Mouse (Mus musculus) lung, adult 2 months (tissue): ENCODE results near the gene Ate1. TPM values are rescaled to one million over a fixed set of nuclear protein-coding genes. Genes with fewer than 3 reads are reported as not detected.
"Not testable (repeated sequence)": the region's sequence is repeated elsewhere in the genome, so short reads cannot be mapped to it uniquely, and the experiment has no call there.

Experiments
- DNase-seq: peaks from one replicate; pipeline ENCODE4 v3.0.0; 2022
- H3K4me1 ChIP-seq: fragments of 200-500 bp; 2 replicates; pipeline ENCODE4 v1.6.1; 2011; ENCODE audit warnings: low read length; ENCODE audit not compliant: control insufficient read depth, insufficient read depth
- H3K4me3 ChIP-seq: fragments of 200-500 bp; replicated peaks from 2 replicates; pipeline ENCODE3; 2011; ENCODE audit warnings: low read depth, mild to moderate bottlenecking, control low read depth, low read length; ENCODE audit errors: extremely low read depth
- CTCF ChIP-seq: fragments of 200-500 bp; IDR thresholded peaks from 2 replicates; pipeline ENCODE4 v1.5.1; 2011; ENCODE audit warnings: mild to moderate bottlenecking, low read length, control low read depth; ENCODE audit not compliant: insufficient read depth
- POLR2A ChIP-seq: fragments of 200-500 bp; IDR thresholded peaks from 2 replicates; pipeline ENCODE4 v1.6.1; 2011; ENCODE audit warnings: low read depth, mild to moderate bottlenecking, control low read depth, low read length, borderline replicate concordance; ENCODE audit errors: extremely low read depth
- WGBS: fragments of 180-500 bp; shearing (Covaris S2); methylation state at CpG from one replicate; pipeline ENCODE4 v1.1.7; 2018; 5-methylcytosine and 5-hydroxymethylcytosine counted together
- polyA plus RNA-seq: library from polyadenylated mRNA; depleted of rRNA; stranded (reverse); fragments of >200 nt; gene quantifications from 2 replicates; pipeline ENCODE4 v1.2.3, GENCODE M21; 2012

Ate1 gene
- polyA plus RNA-seq, 1 experiment: 12.5 TPM

DNA sequence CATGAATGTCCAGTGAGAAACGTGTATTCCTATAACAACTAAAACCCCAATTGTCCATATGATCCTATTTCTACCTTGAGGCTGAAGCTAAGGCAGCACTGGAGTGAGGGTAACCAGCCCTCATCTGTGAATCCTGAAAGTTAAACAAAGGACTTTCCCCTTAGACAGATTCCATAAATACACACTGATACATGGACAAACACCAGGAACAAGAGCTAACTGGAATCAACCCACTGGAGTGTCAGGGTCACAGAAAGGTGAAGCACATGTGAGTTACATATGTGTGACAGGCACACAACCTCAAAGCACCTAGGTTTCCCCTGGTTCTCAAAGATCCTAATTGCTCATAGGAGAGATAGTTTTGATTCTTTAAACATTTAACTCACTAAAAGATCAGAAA is 100.2 kb downstream of the Ate1 start:
- TF ChIP-seq CTCF (no peak), POLR2A (no peak)
- H3K4me1 ChIP-seq: no peaks in the 10 kb centered on the region
- DNase-seq: no peak
- no peak overlapping the region for H3K4me3 ChIP-seq
- WGBS: 57% methylated on average over 1 of the region's 1 CpGs

DNA sequence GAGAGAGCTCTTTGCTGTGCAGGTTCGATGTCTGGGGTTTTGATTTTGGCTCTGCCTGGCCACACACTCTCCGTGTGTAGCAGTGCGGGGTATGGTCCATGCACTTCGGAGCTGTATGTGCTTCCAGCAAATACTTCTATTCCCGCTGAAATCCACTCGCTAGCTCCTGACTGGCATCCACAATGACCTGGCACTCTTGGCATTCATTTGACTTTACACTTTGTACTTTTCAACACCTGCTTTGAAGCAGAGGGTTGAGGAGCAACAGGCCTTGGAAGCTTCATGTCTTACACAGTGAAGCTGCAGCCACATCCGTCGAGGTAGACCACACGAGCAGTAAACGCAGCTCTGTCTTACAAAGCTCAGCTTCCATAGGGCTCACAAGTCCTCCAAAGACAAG is 112.5 kb downstream of the Ate1 start:
- Histone ChIP-seq H3K4me1 (no peaks in the 10 kb centered on the region), H3K4me3 (no peak overlapping the region)
- TF ChIP-seq POLR2A: no peak
- no peak for TF ChIP-seq CTCF
- WGBS: 87% methylated on average over 10 of the region's 10 CpGs
- no peak for DNase-seq

DNA sequence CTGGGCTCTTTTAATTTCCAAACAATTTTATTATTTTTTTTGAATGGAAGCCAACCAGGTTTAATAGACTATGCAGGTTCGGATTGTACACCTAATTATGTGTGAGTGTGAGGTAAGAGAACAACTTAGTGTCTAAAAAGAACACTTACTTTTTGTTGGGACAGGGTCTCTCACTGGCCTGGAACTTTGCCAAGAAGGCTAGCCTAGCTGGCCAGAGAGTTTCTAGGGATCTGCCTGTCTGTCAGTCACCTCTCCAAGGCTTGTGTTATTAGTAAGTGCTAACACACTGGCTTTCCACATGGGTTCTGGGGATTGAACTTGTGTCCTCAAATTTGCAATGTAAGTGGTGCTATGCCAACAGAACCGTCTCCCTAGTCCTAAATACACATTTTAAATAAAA is 116.8 kb downstream of the Ate1 start:
- no peaks in the 10 kb centered on the region for H3K4me1 ChIP-seq
- no peak for TF ChIP-seq POLR2A
- TF ChIP-seq CTCF: no peak
- WGBS: 70% methylated on average over 2 of the region's 2 CpGs
- no peak overlapping the region for H3K4me3 ChIP-seq
- no peak for DNase-seq

DNA sequence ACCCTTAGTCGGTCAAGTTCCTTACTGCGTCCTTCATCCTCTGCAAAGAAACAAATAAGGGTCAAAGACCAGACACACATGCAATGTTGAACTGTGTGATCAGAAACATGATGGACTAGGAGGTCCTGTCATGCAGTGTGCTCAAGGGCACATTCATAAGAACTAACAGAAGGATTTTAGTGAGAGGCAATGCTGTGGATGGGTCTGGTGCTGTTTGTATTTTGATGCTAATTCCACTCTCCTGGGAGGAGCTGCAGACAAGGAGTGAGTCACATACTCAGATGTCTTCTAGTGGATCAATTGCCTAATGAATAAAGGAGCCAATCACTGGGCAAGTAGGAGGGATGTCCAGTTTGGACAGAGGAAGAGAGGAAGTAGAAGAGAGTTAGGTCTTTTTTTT is 125.5 kb downstream of the Ate1 start:
- Histone ChIP-seq H3K4me1 (no peaks in the 10 kb centered on the region), H3K4me3 (no peak overlapping the region)
- no peak for DNase-seq
- TF ChIP-seq POLR2A (no peak), CTCF (no peak)
- WGBS: 79% methylated on average over 2 of the region's 2 CpGs

DNA sequence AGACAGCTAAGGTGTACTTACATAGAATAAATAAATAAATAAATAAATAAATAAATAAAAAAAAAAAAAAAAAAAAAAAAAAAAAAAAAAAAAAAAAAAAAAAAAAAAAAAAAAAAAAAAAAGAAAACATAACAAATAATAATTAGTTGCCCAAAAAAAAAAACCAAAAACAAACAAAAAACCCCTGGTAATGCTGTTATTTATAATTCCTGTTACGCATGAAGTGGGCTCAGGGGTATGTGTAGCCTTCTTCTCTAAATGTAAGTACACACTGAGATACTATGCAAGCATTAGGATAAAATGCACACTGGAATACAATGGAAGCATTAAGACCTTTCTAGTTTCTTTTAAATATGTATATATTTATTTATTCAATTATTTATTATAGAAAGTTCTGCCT is 130.1 kb downstream of the Ate1 start:
- H3K4me1 ChIP-seq, DNase-seq, H3K4me3 ChIP-seq: not testable (repeated sequence)
- WGBS: 98% methylated on average over 1 of the region's 1 CpGs

DNA sequence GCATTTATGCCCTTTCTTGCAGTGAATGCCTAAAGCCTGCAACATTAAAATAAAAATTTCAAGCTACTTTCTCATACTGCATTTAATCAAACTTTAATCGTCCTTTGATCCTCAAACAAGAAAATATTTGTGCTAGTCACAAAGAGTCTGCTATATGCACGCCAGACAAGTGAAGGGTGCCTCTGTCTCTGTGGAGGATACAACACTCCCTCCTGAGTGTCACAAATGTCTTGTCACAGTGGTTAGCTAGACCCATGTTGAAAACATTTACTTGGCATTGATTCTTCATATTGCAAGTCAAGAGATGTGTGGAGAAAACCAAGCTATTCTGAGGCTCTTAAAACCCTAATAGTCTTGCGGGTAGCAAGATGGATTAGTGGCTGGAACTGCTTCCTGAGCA is 133.9 kb downstream of the Ate1 start:
- Histone ChIP-seq H3K4me1 (no peaks in the 10 kb centered on the region), H3K4me3 (no peak overlapping the region)
- WGBS: 74% methylated on average over 3 of the region's 3 CpGs
- DNase-seq: no peak
- TF ChIP-seq POLR2A: no peak
- no peak for TF ChIP-seq CTCF

DNA sequence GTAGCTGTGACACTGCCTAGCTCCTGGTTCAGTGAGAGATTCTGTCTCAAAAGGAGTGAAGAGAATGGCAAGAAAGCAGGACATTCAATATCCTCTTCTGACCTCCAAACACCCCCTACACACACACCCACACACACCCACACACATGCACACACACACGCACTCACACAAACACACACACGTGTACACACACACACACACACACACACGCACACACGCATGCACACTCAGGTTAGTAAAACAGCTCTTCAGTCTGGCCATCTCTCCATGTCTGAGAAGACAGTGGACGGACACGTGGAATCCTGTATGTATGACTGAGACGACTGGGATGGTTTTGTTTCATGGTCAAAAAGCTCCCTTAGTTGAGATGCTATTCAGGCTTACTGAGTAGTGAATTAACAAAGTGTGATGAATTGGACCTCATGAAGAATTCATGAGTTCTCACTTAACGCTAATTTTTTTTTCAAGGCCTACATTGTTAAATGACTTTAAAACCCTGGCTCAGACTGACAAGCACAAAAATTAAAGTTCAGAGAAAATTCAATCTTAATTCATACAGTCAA is 134.4 kb downstream of the Ate1 start:
- DNase-seq: no peak
- no peaks in the 10 kb centered on the region for H3K4me1 ChIP-seq
- WGBS: 93% methylated on average over 8 of the region's 8 CpGs
- TF ChIP-seq CTCF: no peak
- no peak for TF ChIP-seq POLR2A
- no peak overlapping the region for H3K4me3 ChIP-seq

DNA sequence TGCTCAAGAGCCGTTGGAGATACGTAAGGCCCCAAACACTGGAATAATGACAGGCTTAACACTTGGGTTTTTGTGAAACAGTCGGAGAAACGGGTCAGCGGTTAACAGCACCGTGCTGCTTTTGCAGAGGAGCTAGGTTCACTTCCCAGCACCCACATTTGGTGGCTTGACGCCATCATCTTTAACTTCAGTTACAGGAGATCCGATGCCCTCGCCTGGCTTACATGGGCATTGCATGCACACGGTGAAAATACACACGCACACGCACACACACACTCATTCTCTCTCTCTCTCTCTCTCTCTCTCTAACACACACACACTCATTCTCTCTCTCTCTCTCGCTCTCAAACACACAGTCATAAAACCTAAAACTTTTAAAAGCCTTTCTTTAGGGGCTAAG is 138.0 kb downstream of the Ate1 start:
- WGBS: 96% methylated on average over 13 of the region's 13 CpGs
- Histone ChIP-seq H3K4me3 (no peak overlapping the region), H3K4me1 (no peaks in the 10 kb centered on the region)
- no peak for DNase-seq
- TF ChIP-seq POLR2A (no peak), CTCF (no peak)

DNA sequence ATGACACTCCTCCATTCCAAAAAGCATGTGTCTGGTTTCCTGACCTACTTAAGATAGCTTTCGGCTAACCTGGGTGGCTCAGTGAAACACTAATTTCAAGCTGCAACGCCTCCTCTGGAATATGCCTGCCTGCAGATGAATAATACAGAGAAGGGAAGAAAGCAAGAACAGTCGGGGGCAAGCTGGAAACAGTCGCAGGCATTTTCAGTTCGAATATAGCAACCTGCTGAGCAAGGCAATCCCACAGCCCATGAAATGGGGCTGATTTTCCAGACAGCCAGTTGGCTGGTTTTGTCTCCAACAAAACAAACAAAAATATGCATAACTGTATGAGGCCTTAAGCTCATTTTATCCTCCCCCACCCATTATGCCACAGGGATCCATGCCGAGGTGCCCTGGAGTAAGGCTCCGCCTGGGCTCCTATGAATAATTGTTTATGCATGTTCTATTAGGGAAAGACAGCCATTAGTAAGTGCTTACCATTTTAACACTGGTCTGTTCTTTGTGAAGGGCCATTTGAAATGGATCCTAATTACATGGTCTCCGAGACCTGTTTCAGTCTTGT is 138.7 kb downstream of the Ate1 start:
- TF ChIP-seq CTCF (no peak), POLR2A (no peak)
- H3K4me3 ChIP-seq: no peak overlapping the region
- no peaks in the 10 kb centered on the region for H3K4me1 ChIP-seq
- WGBS: 86% methylated on average over 8 of the region's 8 CpGs
- no peak for DNase-seq

DNA sequence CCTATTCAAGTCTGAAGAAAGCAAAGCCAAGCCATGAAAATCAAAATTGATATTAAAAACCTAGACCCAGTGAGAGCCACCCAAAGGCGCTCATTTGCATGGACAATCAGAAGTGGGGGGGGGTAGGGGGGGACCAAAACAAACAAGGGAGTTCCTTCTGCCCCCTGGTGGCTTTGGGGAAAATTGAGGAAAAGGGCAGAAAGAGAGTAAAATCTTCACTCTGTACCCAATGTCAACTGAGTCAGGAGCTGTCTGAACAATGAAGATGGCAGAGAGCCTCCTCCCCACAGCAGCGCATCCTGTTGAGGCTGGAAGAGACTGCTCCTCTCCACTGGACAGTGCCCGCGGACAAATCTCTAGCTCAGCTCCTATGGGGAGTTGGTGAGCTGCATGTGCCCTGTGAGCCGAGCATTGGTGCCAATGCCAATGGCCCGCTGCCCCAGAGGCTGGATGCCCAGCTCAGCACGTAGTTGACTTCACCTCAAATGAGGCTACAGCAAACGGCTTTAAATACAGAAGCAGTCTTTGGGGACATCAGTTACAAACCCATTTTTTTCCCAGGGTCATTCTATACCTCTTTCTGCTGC is 139.3 kb downstream of the Ate1 start:
- Histone ChIP-seq H3K4me3 (no peak overlapping the region), H3K4me1 (no peaks in the 10 kb centered on the region)
- TF ChIP-seq CTCF: no peak
- no peak for TF ChIP-seq POLR2A
- no peak for DNase-seq
- 86% methylated on average over 8 of the region's 8 CpGs for WGBS

DNA sequence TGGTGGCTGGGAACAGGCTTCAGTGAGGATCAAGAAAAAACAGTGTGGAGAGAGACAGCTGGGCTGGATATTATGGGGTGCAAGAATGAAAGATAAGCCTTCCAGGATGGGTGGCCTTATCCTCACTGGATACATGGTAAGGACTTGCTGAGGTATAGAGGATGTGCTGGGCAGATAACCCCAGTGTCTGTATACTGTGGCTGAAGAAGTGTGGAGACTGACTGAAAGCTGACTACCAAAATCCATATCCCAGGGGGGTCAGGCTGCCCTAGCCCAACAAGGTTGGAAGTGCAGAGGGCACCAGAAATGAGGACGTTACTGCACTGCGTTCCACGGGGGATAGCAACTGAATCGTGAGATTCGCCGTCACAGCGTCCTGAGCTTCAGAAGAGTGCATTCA is 139.8 kb downstream of the Ate1 start:
- WGBS: 98% methylated on average over 7 of the region's 7 CpGs
- no peak for TF ChIP-seq POLR2A
- no peak for TF ChIP-seq CTCF
- H3K4me1 ChIP-seq: no peaks in the 10 kb centered on the region
- no peak overlapping the region for H3K4me3 ChIP-seq
- no peak for DNase-seq

DNA sequence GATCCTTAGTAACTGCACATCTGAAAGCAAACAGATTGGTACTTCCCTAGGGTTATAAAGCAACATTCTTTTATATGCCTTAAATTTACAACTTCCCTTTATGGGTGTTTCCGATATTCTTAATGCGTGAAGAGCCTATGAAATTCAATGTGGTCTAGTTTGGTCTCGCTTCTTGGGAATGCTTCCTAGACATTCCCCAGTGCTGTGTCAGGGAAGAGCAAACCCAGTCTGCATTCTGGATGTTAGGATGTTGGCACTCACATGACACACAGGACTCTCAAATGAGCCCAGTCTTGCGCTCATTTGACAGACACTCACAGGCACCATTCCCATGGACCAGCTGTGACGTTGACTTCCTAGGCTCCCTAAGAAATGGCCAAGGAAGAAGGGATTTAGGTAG is 140.3 kb downstream of the Ate1 start:
- 88% methylated on average over 5 of the region's 5 CpGs for WGBS
- no peak for TF ChIP-seq CTCF

More for the DNA sequence above, 140.3 kb downstream of the Ate1 start:
- no peak for DNase-seq
- H3K4me3 ChIP-seq: no peak overlapping the region
- no peaks in the 10 kb centered on the region for H3K4me1 ChIP-seq
